Mouse (Mus musculus): Measurements from ENCODE around the gene Fgf12. TPM values are rescaled to one million over a fixed set of nuclear protein-coding genes. Genes with fewer than 3 reads are reported as not detected.

The Fgf12 gene
- total RNA-seq, 2 experiments from 2014 or later: 0.07 to 0.11 TPM

Other genes starting within 250 kb of the Fgf12 start
- not detected in 2 replicates for gene Mb21d2, start 176.6 kb upstream of the Fgf12 start, total RNA-seq (2015)
- not detected in 2 replicates for gene Mb21d2, start 176.6 kb upstream of the Fgf12 start, total RNA-seq (2017)